Mouse (Mus musculus) layer of hippocampus, postnatal 10 days (tissue): Measurements from ENCODE around the gene Sept4. TPM values are rescaled to one million over a fixed set of nuclear protein-coding genes. Genes with fewer than 3 reads are reported as not detected.

Experiments
- DNase-seq, 2 experiments: peaks; one replicate each; pipeline ENCODE4 v3.0.0; 2021; ENCODE audit warnings: low spot score in 2 of 2
- total RNA-seq, 2 experiments: library from RNA; stranded (reverse); gene quantifications; 2 replicates each; pipeline ENCODE4 v1.2.3; 2021

The Sept4 gene
- total RNA-seq, 2 experiments from 2014 or later: 45.5 to 50.6 TPM

DNA sequence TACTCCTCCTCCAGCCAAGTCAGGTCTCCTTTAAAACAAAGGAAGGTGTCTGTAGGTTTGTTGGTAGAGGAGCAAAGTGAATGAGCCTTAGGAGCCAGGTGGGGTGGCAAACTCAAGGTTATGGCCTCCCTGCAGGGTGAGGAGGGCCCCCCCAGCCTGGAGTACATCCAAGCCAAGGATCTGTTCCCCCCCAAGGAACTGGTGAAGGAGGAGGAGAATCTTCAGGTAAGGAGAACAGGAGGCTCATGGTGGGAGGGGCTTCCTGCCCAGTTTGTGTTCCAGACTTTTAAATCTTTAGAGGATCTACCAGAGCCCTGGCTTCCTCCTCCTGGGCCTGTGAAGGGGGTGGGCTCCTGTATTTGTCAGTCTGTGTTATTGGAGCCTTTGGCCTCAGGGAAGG lies 28.4 kb downstream of the Sept4 start:
- no peak for DNase-seq

DNA sequence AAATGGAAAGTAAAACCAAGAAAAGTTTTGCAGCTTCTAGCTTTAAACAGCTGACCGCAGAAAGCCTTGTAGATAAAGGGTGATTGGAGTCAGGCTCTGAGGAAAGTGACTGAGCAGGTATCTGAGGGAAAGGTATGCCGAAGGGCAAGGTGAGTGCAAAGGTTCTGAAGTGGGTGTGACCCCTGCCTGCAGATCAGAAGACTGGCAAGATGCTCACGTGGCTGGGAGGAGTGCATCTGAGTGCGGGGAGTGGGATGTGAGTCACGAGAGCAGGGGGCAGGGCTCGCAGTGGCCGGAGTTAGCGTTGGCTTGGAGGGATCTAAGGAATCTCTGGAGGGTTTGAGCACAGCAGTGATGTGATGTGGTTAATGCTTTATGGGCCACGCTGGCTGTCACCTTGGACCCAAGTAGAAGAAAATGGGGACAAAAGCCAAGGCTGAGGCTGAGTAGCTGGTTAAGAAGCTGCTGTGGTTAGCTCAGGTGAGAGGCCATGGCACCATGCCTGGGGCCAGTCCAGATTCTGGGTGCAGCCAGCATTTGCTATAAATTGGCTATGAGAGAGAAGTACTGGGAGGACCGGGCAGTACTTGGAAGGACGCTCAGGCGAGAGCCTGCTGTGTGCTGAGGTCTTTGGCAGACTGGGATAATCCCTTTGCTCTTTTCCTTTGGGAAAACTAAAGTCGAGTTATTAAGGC lies 30.8 kb downstream of the Sept4 start:
- no peak for DNase-seq

DNA sequence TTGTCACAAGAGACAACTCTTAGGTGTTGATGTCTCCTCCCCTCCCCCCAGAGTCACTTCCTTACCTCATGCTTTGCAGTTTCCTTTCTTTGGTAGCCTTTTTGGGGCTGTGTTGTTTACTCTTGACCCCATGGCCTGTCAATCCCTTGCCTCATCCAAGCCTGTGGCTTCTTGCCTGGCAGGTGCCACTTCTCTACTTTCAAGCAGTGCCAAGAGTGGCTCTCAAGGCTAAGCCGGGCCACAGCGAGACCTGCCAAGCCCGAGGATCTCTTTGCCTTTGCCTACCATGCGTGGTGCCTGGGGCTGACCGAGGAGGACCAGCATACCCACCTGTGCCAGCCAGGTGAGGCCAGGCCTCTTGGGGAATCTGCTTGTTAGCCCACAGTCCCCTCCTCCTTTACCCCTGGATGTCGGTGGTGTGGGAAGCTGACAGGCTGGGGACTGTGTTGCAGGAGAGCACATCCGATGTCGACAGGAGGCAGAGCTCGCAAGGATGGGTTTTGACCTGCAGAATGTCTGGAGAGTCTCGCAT lies 31.7 kb downstream of the Sept4 start:
- no peak for DNase-seq

DNA sequence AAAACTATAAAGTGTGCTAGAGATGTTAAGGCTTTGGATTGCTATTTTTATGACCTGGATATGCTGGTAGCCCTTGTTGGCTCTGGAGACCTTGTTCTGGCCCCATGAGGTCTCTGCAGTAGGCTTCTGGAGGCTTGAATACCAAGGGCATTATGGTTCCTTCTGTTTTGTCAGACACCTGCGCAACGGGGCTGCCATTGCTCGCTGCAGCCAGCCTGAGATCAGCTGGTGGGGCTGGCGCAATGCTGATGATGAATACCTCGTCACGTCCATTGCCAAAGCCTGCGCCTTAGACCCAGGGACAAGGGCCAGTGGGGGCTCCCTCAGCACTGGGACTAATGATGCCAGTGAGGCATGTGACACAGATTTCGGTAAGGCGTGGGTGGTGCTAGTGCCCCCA lies 33.5 kb downstream of the Sept4 start:
- no peak for DNase-seq

DNA sequence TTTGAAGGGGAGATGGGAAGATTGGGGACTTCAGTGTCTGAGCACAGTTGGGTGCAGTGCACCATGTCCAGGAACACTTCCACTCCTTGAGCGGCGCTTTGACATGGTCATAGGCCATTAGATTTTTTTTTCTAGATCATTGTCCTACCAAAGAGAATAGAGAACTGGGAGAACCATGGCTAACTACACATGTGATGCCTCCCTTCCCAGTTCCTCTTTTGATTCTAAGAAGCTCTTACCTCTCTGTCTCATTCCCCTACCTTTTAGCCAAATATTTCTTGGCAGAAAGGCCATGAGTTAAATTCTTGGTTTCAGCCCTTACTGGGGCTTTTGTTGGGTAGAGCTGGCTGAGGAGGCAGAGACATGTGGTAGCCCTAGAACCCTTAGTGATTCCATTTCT lies 34.9 kb downstream of the Sept4 start:
- DNase-seq: no peak

DNA sequence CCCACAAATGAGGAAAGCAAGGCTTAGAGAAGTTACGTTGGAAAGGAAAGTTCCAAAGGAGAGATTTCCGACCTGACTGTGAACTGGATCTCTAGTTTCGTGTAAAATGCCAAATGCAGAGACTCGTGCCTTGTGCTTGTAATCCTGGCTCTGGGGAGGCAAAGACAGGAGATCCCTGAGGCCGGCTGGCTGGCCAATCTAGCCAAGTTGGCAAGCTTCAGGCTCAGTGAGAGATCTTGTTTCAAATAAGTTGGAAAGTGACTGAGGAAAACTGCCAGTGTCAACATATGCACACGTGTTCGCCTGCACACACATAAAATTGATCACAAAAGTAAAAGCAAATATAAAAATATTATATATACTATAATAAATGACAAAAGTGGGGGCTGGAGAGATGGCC lies 40.6 kb downstream of the Sept4 start:
- no peak for DNase-seq

DNA sequence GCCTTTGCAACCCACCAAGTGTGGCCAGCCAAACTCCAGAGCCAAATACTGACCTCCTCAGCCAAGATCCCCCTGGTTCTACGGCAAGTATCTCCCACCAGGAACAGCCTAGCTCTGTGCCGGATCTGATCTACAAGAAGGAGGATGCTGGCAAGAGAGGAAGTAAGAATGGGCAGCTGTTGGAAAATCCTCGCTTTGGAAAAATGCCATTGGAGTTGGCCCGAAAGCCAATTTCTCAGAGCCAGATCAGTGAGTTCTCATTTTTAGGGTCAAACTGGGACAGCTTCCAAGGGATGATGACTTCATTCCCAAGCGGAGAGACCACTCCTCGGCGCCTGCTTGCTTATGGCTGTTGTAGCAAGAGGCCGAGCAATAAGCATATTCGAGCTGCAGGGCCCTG lies 42.8 kb downstream of the Sept4 start:
- DNase-seq: no peak

DNA sequence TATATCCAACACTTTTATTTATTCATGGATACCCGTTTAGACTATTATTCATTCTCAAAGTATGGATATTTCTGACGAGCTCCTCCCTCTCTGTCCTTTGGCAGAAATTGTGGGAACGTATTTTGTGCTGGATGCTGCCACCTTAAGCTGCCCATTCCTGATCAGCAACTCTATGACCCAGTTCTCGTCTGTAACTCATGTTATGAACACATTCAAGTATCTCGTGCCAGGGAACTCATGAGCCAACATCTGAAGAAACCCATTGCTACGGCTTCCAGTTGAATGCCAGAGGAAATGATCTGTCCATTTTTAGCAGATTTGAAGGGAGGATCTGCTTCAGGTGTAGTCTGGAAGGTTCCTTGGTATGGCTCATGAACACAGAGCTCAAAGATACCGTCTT lies 45.3 kb downstream of the Sept4 start:
- DNase-seq: no peak

DNA sequence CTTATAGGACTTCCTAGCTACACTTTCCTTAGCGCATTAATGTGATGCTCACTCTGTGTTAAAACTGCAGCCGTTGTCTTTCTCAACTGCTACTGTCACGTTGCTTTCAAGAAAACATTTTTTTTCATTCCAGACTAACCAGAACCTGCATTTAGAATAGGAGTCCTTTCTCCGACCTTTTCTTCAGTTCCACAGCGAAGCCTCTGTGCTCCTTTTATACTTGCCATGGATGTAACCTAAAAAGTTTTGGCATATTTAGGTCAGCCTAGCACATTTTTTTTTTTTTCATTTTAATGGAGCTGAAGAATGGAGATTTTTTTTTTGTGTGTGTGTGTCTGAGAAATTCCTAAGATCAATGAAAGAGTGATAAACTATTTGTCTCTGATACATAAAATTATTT lies 46.8 kb downstream of the Sept4 start:
- no peak for DNase-seq

DNA sequence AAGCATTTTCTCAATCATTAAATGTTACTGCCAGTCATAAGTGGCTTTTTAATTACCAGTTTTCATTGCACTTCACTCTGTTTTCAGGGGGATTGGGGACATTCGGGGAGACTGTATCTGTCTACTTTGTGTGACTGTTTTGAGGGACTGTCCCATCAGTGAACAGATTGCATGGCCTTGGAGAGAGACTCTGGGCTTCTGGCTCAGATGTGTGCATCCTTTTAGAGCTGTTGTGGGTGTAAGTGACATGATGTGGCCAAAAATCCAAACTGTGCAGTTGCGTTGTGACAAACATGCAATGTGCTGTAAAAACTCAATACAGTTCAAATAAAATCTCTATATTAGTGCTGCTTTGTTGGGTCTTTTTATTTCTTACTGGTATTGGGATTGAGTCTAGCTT lies 47.2 kb downstream of the Sept4 start:
- no peak for DNase-seq

DNA sequence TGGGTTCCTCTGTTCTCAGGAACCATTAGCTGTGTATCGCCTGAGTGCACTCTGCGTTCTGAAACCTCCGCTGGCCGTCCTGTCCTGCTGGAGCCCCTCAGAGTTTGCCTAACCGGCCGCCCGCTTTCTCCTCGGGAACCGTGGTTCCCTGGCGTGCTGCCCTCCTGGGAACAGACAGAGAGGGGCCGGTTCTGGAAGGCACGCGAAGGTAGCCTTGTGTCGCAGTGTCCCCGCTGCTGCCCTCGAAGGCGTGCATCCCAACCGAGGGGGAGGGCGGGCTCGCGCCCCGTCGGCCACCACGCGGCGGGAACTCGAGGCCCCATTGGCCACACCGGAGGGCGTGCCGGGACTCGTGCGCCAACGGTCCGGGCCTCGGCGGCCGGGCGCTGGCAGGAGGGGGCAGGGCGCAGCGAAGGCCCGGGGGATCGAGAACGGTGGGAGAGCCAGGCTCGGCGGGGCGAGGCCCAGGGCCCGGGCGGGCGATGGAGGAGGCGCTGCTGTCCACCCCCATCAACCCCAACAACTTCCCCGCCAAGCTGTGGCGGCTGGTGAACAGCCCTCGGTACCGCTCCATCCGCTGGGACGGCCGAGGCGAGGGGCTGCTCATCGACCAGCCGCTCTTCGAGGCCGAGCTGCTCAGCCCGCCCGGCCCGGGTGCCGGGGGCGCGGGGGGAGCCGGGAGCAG lies 48.2 kb downstream of the Sept4 start, which contains the start of gene Hsf5:
Gene Hsf5 (plus strand): TSS at position 375 of the 685 bp plus-strand sequence.
- DNase-seq: no peak

DNA sequence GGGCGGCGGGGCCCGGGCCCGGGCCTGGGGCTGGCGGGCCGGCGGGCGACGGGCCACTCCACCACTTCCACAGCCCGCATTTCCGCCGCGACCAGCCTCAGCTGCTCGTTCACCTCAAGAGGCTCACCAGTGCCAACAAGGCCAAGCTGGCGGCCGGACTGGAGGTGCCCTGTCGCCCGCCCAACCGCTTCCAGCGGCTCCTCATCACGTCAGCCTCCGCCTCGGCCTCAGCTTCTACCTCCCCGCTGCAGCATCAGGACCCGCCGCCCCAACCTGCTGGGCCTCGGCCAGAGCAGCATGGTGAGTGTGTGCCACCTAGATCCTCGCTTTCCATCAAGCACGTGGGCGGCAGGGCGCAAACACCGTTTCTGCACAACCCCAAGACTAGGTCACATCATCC lies 48.9 kb downstream of the Sept4 start:
- DNase-seq: no peak

DNA sequence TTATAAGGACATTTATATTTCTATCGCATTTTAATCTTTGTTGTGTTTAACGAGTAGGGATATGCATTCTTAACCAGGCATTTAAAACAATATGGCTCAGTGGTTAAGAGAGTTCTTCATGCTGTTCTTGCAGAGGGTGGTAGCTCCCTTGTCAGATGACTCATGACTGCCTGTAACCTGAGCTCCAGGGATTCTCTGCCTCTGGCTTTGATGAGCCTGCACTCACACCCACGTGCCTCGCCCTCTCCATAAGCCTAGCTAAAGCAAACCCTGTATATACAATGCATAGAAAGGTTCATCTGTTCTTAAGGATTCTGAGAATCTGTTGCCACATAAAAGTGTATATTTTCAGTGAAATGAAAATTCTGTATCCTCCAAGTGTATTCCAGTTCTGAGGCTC lies 54.5 kb downstream of the Sept4 start:
- no peak for DNase-seq

DNA sequence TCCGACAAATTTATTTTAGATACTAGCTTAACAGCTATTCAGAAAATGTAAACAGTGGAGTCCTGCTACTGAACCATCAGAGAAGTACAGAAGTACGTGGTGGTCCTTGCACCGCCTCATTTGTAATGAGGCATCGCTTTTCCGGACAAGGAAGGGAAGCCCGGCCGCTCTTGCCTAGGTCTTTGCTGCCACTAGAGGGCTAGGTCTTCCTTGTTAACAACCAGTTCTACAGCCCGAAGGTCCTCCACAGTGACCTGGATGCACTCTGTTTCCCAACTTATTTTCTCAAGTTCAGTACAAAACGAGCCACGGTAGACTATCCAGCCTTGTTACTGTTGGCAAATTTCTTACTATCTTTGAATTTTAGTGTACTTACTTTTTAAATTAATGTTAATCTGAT lies 61.2 kb downstream of the Sept4 start:
- DNase-seq: no peak

DNA sequence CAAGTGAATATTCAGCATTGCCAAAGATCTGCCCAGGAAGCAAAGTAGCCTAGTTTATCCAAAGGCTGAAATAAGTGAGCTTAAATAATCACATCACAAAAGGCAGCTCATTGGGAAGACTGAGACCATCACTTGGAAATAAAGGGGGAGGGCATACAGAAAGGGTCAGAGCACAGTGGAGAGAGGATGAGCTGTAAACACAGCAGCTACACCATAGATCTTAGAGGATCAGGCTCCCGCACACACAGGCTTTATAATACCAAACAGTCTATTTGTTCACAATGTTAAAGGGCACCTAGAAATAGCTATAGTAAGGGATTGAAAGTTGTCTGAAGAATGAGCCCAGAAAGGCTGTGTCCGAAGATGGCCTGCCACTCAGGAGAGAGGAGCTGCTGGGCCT lies 70.1 kb downstream of the Sept4 start:
- no peak for DNase-seq

DNA sequence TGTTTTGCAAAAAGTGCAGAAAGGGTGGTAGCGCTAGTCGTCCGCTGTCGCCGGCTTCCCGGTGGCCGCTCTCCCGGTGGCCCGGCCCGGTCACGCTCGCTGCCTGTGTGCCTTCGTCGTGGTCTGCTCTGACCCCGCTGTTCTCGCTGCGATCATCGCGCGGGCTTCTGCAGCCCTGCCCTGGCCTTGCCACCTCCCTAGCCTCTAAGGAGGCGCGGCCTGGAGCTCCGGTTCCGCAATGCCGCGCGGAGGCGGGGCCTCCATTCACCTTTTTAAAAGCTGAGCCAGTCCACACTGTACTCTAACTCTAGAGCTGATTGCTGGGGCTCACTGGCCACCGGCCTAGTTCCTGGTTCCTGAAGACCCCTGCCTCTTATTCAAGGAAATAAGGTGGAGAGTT lies 70.5 kb downstream of the Sept4 start:
- DNase-seq: peak; percentile 20 to 48

Other genes starting within 250 kb of the Sept4 start
- gene Ppm1e, start 209.9 kb upstream of the Sept4 start, total RNA-seq: 100 to 1,000 TPM; 251 to 257 TPM
- gene Rad51c, start 163.9 kb upstream of the Sept4 start, total RNA-seq: 1 to 10 TPM; 4.1 to 4.7 TPM
- under 1 TPM; 0.22 to 0.48 TPM for gene Tex14, start 163.8 kb upstream of the Sept4 start, total RNA-seq
- gene Gm11492, start 2.2 kb upstream of the Sept4 start, total RNA-seq: not detected
- 10 to 100 TPM; 82.7 to 84.6 TPM for gene Mtmr4, start 23.3 kb downstream of the Sept4 start, total RNA-seq
- under 1 TPM; 0.51 to 0.87 TPM for gene Hsf5, start 48.3 kb downstream of the Sept4 start, total RNA-seq
- gene Rnf43, start 93.8 kb downstream of the Sept4 start, total RNA-seq: 1 to 10 TPM; 3.8 to 4.0 TPM
- 10 to 100 TPM; 56.1 to 59.9 TPM for gene Supt4a, start 168.6 kb downstream of the Sept4 start, total RNA-seq
- 100 to 1,000 TPM; 149 to 174 TPM for gene Tspoap1, start 191.6 kb downstream of the Sept4 start, total RNA-seq
- gene Mpo, start 224.7 kb downstream of the Sept4 start, total RNA-seq: under 1 TPM; 0.48 to 0.62 TPM